In the genomic region with DNA sequence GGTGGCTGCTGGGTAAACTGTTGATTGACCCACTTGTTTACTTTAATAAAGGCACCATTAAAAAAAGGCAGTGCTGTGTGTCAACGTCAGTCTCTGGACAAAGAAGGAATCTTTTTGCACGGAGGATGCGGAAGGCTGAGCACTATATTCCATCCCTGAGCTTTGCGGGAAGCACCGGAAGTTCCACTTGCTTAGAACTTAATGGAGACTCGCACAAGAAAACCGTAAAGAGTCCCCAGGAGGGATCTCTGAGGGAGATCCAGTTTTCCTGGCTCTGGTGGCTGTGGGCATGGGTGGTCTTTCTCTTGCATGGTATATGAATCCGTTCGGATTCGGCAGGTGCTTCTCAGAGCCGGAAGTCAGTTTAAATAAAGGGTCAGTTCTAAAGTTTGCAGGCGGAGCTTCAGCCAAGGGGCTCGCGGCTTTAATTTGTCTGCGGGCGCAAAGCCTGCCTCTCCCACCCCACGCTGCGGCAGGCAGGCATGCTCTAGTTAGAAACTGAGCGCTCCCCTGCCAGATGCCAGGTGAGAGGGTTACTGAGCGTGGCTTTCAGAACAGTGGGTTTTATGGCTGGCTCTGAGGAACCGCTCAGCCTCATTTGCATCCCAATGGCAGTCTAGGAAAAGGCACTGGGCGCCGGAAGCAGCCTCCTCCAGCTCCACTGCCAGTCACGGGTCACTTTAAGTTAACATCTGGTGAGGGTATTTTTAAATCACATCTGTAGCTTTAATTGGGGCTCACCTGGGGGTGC, we compare ENCODE assay signal across 8 mouse cellular contexts.
A peak's percentile ranks its signal among the peaks of the same experiment; 100 is the strongest.
DNase-seq lines count a peak whose midpoint lies in the region; ATAC-seq and TF ChIP-seq lines count a peak whose summit lies in the region.

No protein-coding gene starts in this region.

- H3K9me3 ChIP-seq in hindbrain, postnatal 0 days (ENCODE audit: low read length): no peaks in the 10 kb centered on the region
- H3K9me3 ChIP-seq in liver, embryonic 14.5 days (ENCODE audit: control insufficient read depth, low read length): no peaks in the 10 kb centered on the region

- DNase-seq in frontal cortex, postnatal 10 days (ENCODE audit: low spot score in 2 of 2): no peak
- peak; percentile 53 for DNase-seq in hindbrain, postnatal 0 days (ENCODE audit: low spot score)
- no peak for DNase-seq in liver, embryonic 14.5 days (ENCODE audit: low read depth in 3 of 3, low spot score in 3 of 3)
- no peak for DNase-seq in spleen, postnatal 36 days (ENCODE audit: low spot score in 2 of 2)
- no peak for DNase-seq in spleen, adult 12 weeks (ENCODE audit: low spot score)
- no peak for DNase-seq in layer of hippocampus, adult 9-10 months (ENCODE audit: low spot score)

- no peak overlapping the region for H3K27ac ChIP-seq in cortical plate, adult 2 months (ENCODE audit: insufficient read depth, low read length)
- peak overlapping the region; percentile 45; the same call in 1 of the 2 replicates for H3K27ac ChIP-seq in hindbrain, postnatal 0 days
- no peak overlapping the region for H3K27ac ChIP-seq in liver, embryonic 14.5 days

- H3K4me1 ChIP-seq in cortical plate, adult 2 months (ENCODE audit: control insufficient read depth, insufficient read depth, low read length): no peaks in the 10 kb centered on the region
- peaks cover 10% of the 10 kb centered on the region for H3K4me1 ChIP-seq in hindbrain, postnatal 0 days (ENCODE audit: insufficient read depth, low read length)
- no peaks in the 10 kb centered on the region for H3K4me1 ChIP-seq in liver, embryonic 14.5 days (replicated peaks; ENCODE audit: control insufficient read depth in 2 of 2, insufficient read depth in 2 of 2, low read length in 1 of 2)

- TF ChIP-seq POLR2A in cortical plate, adult 2 months (IDR thresholded peaks at IDR 0.05; ENCODE audit: extremely low read depth, insufficient read depth, low read length): no peak

- ATAC-seq in frontal cortex, adult (ENCODE audit: low TSS enrichment): peak; percentile 50; the same call in 1 of the 2 replicates
- ATAC-seq in hindbrain, postnatal 0 days: peak; percentile 30; the same call in 1 of the 2 replicates
- no peak for ATAC-seq in liver, embryonic 14.5 days (ENCODE audit: insufficient read depth)

- no peak for TF ChIP-seq CTCF in cortical plate, adult 2 months (IDR thresholded peaks at IDR 0.05; ENCODE audit: extremely low read depth, insufficient read depth, low read length)
- no peak for TF ChIP-seq CTCF in hindbrain, postnatal 0 days (IDR thresholded peaks at IDR 0.05; ENCODE audit: low read depth)
- no peak for TF ChIP-seq CTCF in liver, embryonic 14.5 days (IDR thresholded peaks at IDR 0.05; ENCODE audit: low read depth)

- no peak for TF ChIP-seq EP300 in liver, embryonic 14.5 days (IDR thresholded peaks at IDR 0.05; ENCODE audit: low read depth)

- peak overlapping the region; percentile 54 for H3K4me2 ChIP-seq in hindbrain, postnatal 0 days (ENCODE audit: low read depth, low read length)
- H3K4me2 ChIP-seq in liver, embryonic 14.5 days (ENCODE audit: low read depth): peak overlapping the region; percentile 48

- no peaks in the 10 kb centered on the region for H3K36me3 ChIP-seq in hindbrain, postnatal 0 days (ENCODE audit: insufficient read depth, low read length)
- H3K36me3 ChIP-seq in liver, embryonic 14.5 days (replicated peaks; ENCODE audit: control insufficient read depth, insufficient read depth, low read depth): no peaks in the 10 kb centered on the region

- WGBS in hindbrain, postnatal 0 days: 4% methylated on average over 24 of the region's 24 CpGs
- WGBS in liver, embryonic 14.5 days (ENCODE audit: insufficient replicate concordance): 3% methylated on average over 24 of the region's 24 CpGs

- H3K27me3 ChIP-seq in hindbrain, postnatal 0 days (ENCODE audit: insufficient read depth, low read length): no peaks in the 10 kb centered on the region
- no peaks in the 10 kb centered on the region for H3K27me3 ChIP-seq in liver, embryonic 14.5 days (ENCODE audit: control insufficient read depth, insufficient read depth, low read length)

- peak overlapping the region; percentile 16 for H3K4me3 ChIP-seq in cortical plate, adult 2 months (ENCODE audit: insufficient read depth, low read length)
- H3K4me3 ChIP-seq in hindbrain, postnatal 0 days (ENCODE audit: low read length): peak overlapping the region; percentile 26
- H3K4me3 ChIP-seq in liver, embryonic 14.5 days (ENCODE audit: insufficient read depth in 1 of 2, low read depth in 2 of 2, low read length in 2 of 2): peak overlapping the region; percentile 33 to 46; a peak in 3 of 4 replicates

- 0 out of 2 replicates have a peak overlapping the region, but pooled peaks have one; percentile 25 for H3K9ac ChIP-seq in hindbrain, postnatal 0 days (replicated peaks; ENCODE audit: low read length)
- H3K9ac ChIP-seq in liver, embryonic 14.5 days (replicated peaks): no peak overlapping the region
